Mouse (Mus musculus): ENCODE results near the gene Snd1.

GRCm38 (mm10) chr6:28833380-28833822 lies 358.5 kb downstream of the Snd1 start:
- TF ChIP-seq RAD21 (IDR thresholded peaks at IDR 0.05; ENCODE audit: low read depth, low read length), result no peak
- no peak for TF ChIP-seq HCFC1 (IDR thresholded peaks at IDR 0.05; ENCODE audit: low read depth, low read length)
- no peak for TF ChIP-seq CTCF (conservative IDR thresholded peaks at IDR 0.05 in 1 of 2, IDR thresholded peaks at IDR 0.05 in 1 of 2; ENCODE audit: low read depth in 2 of 2, low read length in 2 of 2)
- TF ChIP-seq POLR2A (IDR thresholded peaks at IDR 0.05; ENCODE audit: low read depth, low read length), result no peak
- no peak for TF ChIP-seq MAX (IDR thresholded peaks at IDR 0.05; ENCODE audit: low read length)
- no peak for TF ChIP-seq JUN (IDR thresholded peaks at IDR 0.05; ENCODE audit: insufficient read depth, low read depth, low read length)
